Mouse (Mus musculus): ENCODE data around the gene Tssk1. TPM values are rescaled to one million over a fixed set of nuclear protein-coding genes. Genes with fewer than 3 reads are reported as not detected.
A peak's percentile ranks its signal among the peaks of the same experiment; 100 is the strongest.

The Tssk1 gene
- total RNA-seq, 2 experiments from 2014 or later = 0.05 to 0.11 TPM

DNA sequence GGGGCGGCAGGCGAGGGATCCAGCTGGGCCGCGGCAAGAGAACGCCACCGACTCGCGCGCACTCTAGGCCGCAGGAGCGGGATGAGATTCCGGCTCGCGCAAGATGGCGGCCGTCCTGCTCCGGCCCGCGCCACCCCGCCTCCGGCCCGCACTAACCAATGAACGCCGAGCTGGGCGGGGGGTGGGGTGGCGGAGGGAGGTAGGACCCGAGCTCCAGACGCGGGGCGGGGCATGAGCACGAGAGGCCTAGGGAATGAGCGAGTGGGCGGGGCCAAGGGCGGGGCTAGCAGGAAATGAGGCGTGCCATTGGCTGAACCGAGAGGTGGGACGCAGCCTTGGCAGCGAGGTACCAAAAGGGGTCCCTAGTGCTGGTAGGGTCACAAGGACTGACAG, 2.5 kb upstream of the Tssk1 start, which contains the start of gene Gm20518:
Gm20518 (minus strand) TSS at position 105 of the 393 bp plus-strand sequence.
- intact Hi-C loops (cut with DNase I) = loop anchor here (10.0 kb wide), 1 partner anchor 733 kb away; the partner anchor contains the start of genes Gm49601, Gp1bb and Sept5
- DNase-seq (ENCODE audit: low spot score) = peak; percentile 97

- intact Hi-C loops (cut with DNase I) = loop anchor here (10.0 kb wide), 1 partner anchor 732 kb away; the partner anchor contains the start of genes Gm49601, Gp1bb and Sept5
- DNase-seq (ENCODE audit: low spot score) = no peak
Observed at GRCm38 (mm10) chr16:17892606-17893005, 1.4 kb upstream of the Tssk1 start.

DNA sequence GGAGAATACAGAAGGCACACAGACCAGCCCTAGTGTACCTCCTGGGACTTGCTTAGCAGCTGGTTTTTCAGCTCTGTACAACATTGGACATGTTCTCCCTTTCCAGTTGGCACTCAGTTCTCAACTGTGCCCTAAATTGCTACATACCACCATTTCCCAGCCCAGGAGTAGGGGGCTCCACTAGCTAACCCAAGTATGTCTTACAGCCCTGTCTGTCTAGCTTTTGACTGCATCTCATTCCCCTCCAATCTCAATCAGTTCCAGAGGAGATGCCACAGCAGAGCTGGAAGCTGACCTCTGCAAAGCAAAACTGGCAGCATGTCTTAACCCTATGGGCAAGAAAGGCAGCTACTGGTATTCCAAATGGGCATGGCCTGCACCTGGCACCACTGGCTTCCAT, 2.1 kb downstream of the Tssk1 start:
- no peak for DNase-seq (ENCODE audit: low spot score)
- intact Hi-C loops (cut with DNase I) = loop anchor here (10.0 kb wide), 1 partner anchor 729 kb away; the partner anchor contains the start of genes Gm49601, Gp1bb and Sept5

DNA sequence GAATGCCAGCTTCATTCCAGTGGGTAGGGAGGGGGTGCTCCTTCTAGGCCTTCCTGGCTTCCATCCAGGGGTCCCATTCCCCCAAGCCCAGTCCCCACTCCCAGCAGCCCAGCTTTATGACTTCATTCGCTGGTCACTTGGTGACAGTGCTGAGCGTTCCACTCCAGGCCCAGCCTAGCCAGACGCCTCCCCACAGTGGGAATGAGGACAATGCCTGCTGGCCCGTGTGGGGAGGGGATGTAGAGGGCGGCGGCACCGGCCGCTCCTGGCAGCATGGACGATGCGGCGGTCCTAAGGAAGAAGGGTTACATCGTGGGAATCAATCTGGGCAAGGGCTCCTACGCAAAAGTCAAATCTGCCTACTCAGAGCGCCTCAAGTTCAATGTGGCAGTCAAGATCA, 4.4 kb downstream of the Tssk1 start, which contains the start of the genes Dgcr2 and Tssk2:
Dgcr2 (minus strand) TSS at position 101 of the 400 bp plus-strand sequence.
Tssk2 (plus strand) TSS at position 176 of the 400 bp plus-strand sequence.
- no peak for DNase-seq (ENCODE audit: low spot score)
- intact Hi-C loops (cut with DNase I) = loop anchor here (10.0 kb wide), 1 partner anchor 726 kb away; the partner anchor contains the start of genes Gm49601, Gp1bb and Sept5

DNA sequence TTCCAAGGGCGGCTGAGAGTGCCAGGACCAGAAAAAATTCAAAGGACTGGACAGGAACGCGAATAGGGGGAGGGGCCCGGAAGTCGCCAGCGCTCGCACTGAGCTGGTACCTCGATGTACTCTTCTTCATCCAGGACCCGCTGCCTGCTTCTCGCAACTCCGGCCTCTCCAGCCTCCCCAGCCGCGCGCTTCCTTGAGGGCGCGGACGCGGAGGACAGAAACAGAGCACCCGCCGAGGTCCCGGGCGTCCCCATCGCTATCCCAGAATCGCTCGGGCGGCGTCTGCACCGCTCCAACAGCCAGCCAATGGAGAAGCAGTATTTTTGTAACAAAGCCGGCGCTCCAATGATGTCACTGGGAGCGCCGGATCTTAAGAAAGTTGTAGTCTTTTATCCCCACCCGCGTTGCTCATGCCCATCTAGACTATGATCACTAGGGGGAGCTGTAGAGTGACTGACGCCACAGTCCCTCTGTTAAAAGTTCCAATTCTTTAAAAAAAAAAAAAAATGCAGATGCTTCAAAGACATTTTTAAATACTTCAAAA, 17.1 kb downstream of the Tssk1 start, which contains the start of gene Ess2:
Ess2 (minus strand) TSS at position 297 of the 544 bp plus-strand sequence.
- DNase-seq (ENCODE audit: low spot score) = peak; percentile 87
- intact Hi-C loops (cut with DNase I) = loop anchor here (1.0 to 5.0 kb wide), 3 partner anchors 10 to 136 kb away; no protein-coding TSS in a partner anchor

DNA sequence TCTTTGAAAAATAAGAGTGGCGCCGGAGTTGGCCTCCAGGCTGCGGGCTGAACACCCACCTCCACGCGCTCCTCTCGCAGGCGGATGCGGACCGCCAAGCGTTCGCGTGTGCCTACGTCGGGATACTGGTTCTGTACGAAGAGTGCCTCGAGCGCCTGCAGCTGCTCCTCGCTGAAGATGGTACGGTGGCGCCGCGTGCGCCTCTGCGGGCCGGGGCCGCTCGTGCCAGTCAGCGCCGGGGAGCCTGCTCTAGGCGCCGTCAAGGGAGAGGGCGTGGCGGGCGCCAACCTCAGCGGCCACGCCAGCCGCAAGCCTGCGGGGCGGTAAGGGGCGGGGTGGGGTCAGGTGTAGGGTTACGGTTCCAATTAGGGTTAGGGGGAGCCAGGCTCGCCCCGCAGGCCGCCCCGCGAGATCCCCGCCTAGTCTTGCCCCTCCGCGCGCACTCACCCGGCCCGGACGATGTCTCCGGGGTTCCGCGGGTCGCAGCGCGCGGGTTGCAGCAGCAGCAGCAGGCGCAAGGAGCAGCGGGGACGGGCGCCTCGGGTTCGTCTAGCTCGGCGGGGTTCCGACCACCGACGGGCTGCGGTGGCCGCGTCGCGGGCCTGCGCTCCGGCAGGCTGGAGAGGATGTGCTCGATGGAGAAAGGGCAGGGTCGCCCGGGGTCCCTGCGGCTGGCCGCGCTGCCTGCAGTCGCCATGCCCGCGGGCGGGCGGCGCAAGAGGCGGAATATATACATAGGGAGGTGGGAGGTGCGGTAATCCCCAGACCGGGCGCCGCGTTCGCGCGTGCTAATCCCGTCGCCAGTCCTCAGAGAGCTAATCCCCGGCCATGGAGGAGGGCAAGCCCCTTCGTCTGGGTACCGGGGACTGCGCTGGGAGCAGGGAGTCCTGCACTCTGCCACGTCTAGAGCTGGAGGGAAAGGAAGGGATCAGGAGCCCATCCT, 20.6 kb downstream of the Tssk1 start, which contains the start of gene Gsc2:
Gsc2 (minus strand) TSS at position 753 of the 943 bp plus-strand sequence.
- DNase-seq (ENCODE audit: low spot score) = no peak
- intact Hi-C loops (cut with DNase I) = loop anchor here (5.0 kb wide), 1 partner anchor 133 kb away; no protein-coding TSS in a partner anchor

DNA sequence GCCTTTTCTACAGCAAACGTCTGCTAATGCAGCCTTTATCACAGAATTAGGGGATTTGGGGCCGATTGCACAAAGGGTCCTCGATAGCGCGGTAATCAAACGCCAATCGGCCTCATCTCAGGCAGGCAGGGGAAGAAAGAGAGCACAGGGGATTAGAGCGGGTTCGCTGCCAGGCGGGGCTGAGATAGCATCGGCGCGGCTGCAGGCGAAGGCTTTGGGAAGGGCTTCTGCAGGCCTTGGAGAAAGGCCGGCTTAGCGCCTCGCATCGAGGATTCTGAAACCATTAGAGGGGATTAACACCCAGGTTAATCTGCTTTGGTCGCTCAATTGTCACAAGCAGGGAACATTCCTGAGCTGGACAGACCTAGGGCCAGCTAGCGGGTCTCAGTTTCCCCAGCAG, 26.6 kb downstream of the Tssk1 start:
- no peak for DNase-seq (ENCODE audit: low spot score)
- intact Hi-C loops (cut with DNase I) = loop anchor here (10.0 kb wide), 1 partner anchor 314 kb away; the partner anchor contains the start of gene Zdhhc8

GRCm38 (mm10) chr16:17921325-17922162, 27.5 kb downstream of the Tssk1 start:
- intact Hi-C loops (cut with DNase I) = loop anchor here (1.0 to 10.0 kb wide), 2 partner anchors 10 to 313 kb away; partner anchors contain the start of genes Ess2 and Zdhhc8
- DNase-seq (ENCODE audit: low spot score) = peak; percentile 89

- intact Hi-C loops (cut with DNase I) = loop anchor here (10.0 kb wide), 1 partner anchor 313 kb away; the partner anchor contains the start of gene Zdhhc8
- DNase-seq (ENCODE audit: low spot score) = no peak
Observed at GRCm38 (mm10) chr16:17922163-17922538, 28.1 kb downstream of the Tssk1 start.

DNA sequence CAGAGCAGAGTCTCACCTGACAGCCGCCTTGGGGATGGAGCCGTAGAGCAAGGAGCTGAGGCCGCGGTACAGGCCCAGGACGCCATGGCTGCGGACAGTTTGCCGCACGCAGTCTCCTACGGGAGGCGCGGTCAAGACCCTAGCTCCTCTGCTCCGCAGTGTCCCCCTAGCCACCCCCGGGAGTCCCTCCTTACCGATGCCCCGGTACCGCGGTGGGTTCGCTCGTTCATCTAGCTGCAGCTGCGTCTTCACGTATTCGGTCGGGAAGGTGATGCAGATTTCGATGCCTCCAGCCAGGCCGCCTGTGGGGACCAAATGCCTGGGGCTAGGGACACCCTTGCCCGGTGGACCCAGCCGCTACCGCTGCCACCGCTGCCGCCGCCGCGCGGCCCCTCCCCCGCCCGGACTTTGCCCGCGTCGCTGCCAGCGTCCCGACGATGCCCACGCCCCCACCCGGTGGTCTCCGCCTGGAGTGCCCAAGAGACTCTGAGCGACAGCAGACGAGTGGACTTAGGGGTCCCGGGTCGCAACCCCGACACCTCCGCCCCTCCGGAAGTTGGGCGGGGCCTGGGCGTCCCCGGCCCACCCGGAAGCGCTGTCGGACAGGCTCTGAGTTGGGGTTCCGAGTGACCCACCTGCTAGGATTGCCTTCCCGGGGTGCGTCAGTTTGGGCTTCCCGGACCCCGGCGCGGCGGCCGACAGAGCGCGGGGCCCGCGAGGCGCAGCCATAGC, 33.5 kb downstream of the Tssk1 start:
- intact Hi-C loops (cut with DNase I) = loop anchor here (5.0 to 10.0 kb wide), 3 partner anchors 60 to 307 kb away; partner anchors contain the start of gene Zdhhc8
- DNase-seq (ENCODE audit: low spot score) = no peak

DNA sequence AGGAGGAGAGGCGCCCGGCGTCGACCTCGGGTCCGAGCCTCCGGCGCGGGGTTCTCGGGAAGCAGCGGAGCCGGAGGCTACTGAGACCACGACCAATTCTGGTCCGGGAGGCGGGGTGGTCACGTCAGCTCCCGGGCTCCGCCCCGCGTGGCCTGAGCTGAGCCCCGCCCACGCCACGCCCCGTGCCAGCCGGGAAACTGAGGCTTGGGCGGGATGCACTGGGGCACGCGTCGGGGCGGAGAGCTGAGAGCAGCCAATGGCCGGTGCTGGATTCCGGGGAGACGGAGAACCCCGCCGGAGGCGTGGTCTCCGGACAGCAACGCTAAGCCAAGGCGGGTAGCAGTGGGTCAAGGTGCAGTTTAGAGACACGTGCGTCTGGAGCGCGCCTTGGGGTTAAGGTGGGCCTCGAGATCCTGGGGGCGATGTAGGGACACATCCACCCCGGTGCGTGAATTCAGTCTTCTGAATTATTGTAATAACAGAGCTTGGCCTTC, 34.1 kb downstream of the Tssk1 start, which contains the start of gene Slc25a1:
Slc25a1 (minus strand) TSS at position 133 of the 494 bp plus-strand sequence.
- peak; percentile 63 for DNase-seq (ENCODE audit: low spot score)
- intact Hi-C loops (cut with DNase I) = loop anchor here (5.0 to 10.0 kb wide), 3 partner anchors 59 to 307 kb away; partner anchors contain the start of gene Zdhhc8

GRCm38 (mm10) chr16:17928627-17929104, 34.6 kb downstream of the Tssk1 start:
- DNase-seq (ENCODE audit: low spot score) = peak; percentile 57
- intact Hi-C loops (cut with DNase I) = loop anchor here (5.0 to 10.0 kb wide), 3 partner anchors 59 to 306 kb away; partner anchors contain the start of gene Zdhhc8

GRCm38 (mm10) chr16:17929211-17929610, 35.2 kb downstream of the Tssk1 start:
- intact Hi-C loops (cut with DNase I) = loop anchor here (5.0 to 10.0 kb wide), 3 partner anchors 58 to 306 kb away; partner anchors contain the start of gene Zdhhc8
- DNase-seq (ENCODE audit: low spot score) = no peak

DNA sequence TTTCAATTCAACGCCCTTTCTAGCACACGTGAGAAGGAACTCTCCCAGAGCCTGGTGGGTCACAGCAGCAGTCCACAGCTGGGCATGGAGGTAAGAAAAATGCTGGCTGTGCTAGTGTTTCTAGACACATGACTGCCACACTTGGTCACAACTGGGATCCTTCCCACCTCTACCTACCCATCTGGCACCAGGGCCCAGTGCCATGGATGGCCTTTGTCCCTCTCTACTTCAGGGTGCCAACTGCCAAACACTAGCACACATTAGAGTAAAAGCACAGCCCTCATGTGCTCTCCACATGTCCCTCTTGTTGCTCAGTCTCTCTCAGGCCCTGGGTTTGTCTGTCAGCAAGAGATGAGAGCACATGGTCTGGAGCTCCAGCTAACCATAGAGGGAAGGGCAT, 35.6 kb downstream of the Tssk1 start:
- intact Hi-C loops (cut with DNase I) = loop anchor here (5.0 to 10.0 kb wide), 3 partner anchors 58 to 305 kb away; partner anchors contain the start of gene Zdhhc8

DNA sequence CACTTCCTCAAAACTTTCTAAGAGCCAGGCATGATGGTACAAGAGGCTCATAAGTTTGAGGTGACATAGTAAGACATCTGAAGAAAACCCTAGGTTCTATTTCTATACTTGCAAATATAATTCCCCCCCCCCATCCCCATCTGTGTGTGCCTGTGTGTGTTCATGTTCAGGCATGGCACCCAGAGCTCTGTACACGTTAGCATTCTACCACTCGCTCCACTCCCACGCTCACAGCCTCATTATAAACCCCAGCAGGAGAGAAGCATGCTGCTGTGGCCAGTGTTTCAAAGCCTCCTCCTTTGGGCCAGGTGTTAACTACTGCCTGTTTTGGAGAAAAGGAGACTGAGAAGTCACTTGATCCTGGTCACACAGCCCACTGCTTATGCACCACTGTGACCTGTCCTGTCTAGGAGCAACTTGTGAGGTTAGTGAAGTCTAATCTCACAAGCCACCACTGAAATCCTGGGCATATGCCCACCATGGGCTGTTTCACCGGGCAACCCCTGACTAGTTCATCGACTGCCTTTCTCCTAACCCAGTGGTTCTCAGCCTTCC, 38.0 kb downstream of the Tssk1 start:
- DNase-seq (ENCODE audit: low spot score) = no peak
- intact Hi-C loops (cut with DNase I) = no loop called here

More for the DNA sequence above, 35.6 kb downstream of the Tssk1 start:
- no peak for DNase-seq (ENCODE audit: low spot score)

- intact Hi-C loops (cut with DNase I) = no loop called here
- no peak for DNase-seq (ENCODE audit: low spot score)
Observed at GRCm38 (mm10) chr16:17933594-17934444, 39.8 kb downstream of the Tssk1 start.

Measured in heart, postnatal 25 days (tissue).